Mouse (Mus musculus) midbrain, embryonic 15.5 days (tissue): ENCODE data around the gene Slc25a33. TPM values are rescaled to one million over a fixed set of nuclear protein-coding genes. Genes with fewer than 3 reads are reported as not detected.
A peak's percentile ranks its signal among the peaks of the same experiment; 100 is the strongest.

Experiments used
- ATAC-seq: fragments of 200-750 bp; cut with Nextera tagmentation; replicated peaks from 2 replicates; pipeline ENCODE4 v1.8.0; 2017; ENCODE audit warnings: moderate TSS enrichment
- H3K27ac ChIP-seq: fragments of 300-500 bp; sonication (generic); 2 replicates; pipeline ENCODE4 v1.5.1; 2015; ENCODE audit warnings: mild to moderate bottlenecking, inconsistent platforms
- H3K27me3 ChIP-seq: fragments of 300-500 bp; sonication (generic); replicated peaks from 2 replicates; pipeline ENCODE4 v1.6.1; 2015; ENCODE audit warnings: inconsistent platforms
- H3K36me3 ChIP-seq: fragments of 300-500 bp; sonication (generic); replicated peaks from 2 replicates; pipeline ENCODE4 v1.6.1; 2015; ENCODE audit warnings: inconsistent platforms
- H3K4me1 ChIP-seq: fragments of 300-500 bp; sonication (generic); 2 replicates; pipeline ENCODE4 v1.6.1; 2015; ENCODE audit warnings: inconsistent platforms
- H3K4me2 ChIP-seq: fragments of 300-500 bp; sonication (generic); 2 replicates; pipeline ENCODE4 v1.6.1; 2015; ENCODE audit warnings: inconsistent platforms, mild to moderate bottlenecking, moderate library complexity
- H3K4me3 ChIP-seq: fragments of 300-500 bp; sonication (generic); 2 replicates; pipeline ENCODE4 v1.5.1; 2015; ENCODE audit warnings: mild to moderate bottlenecking, inconsistent platforms
- H3K9ac ChIP-seq: fragments of 300-500 bp; sonication (generic); 2 replicates; pipeline ENCODE4 v1.6.1; 2015; ENCODE audit warnings: mild to moderate bottlenecking, inconsistent platforms
- H3K9me3 ChIP-seq: fragments of 300-500 bp; sonication (generic); 2 replicates; pipeline ENCODE4 v1.6.1; 2016; ENCODE audit warnings: inconsistent platforms
- WGBS: fragments of 180-500 bp; shearing (Covaris S2); methylation state at CpG from one replicate; pipeline ENCODE4 v1.1.7; 2015; ENCODE audit warnings: mixed read lengths; 5-methylcytosine and 5-hydroxymethylcytosine counted together
- polyA plus RNA-seq: library from polyadenylated mRNA; unstranded; fragments of >200 nt; fragmentation: Nextera tagmentation; extraction: Ambion mirVana; gene quantifications from 2 replicates; pipeline ENCODE4 v1.2.1, GENCODE M21; 2015

Slc25a33 gene
- polyA plus RNA-seq, 1 experiment from 2014 or later = 27.4 TPM

DNA sequence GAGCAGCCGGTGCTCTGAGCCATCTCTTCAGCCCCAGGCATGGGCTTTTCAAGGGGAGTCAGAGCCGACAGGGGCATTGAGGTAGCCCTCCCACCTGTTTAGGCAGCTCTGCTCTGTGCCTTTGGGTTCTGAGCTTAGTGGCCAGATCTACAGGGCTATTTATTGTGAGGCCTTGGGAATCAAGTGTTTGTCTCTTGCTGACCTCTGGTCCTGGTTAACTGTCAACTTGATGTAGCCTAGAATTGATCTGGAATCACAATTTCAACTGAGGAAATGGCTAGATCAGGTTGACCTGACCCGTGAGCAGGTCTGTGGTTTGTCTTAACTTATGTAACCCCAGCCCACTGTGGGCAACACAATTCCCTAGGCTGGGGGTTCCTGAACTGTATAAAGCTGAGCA lies 59.5 kb downstream of the Slc25a33 start:
- no peaks in the 10 kb centered on the region for H3K4me1 ChIP-seq
- WGBS = 84% methylated on average over 3 of the region's 3 CpGs
- no peak overlapping the region for H3K4me2 ChIP-seq
- no peaks in the 10 kb centered on the region for H3K27me3 ChIP-seq
- no peak overlapping the region for H3K4me3 ChIP-seq
- H3K27ac ChIP-seq = no peak overlapping the region
- no peak for ATAC-seq
- H3K9ac ChIP-seq = no peak overlapping the region
- H3K36me3 ChIP-seq = peaks cover 41% of the 10 kb centered on the region; the same call in 1 of the 2 replicates
- no peaks in the 10 kb centered on the region for H3K9me3 ChIP-seq

DNA sequence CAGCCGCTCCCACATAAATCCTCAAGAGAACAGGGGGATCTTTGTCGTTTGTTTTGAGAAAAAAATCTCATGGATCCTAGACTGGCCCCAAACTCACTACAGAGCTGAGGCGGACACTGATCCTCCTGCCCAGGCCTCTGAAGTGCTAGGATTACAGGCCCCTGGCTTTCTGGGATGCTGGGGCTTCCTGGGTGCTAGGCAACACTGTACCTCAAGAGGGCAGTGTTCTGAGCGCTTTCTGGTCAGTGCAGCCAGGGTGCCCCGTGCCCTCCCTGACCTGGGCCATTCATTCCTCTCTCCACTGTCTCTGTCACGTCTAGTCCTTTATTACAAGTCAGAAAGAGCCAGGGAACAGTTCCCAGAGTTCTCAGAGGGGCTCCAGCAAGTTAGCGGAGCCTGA lies 62.1 kb downstream of the Slc25a33 start:
- H3K9me3 ChIP-seq = no peaks in the 10 kb centered on the region
- H3K4me1 ChIP-seq = no peaks in the 10 kb centered on the region
- ATAC-seq = no peak
- no peak overlapping the region for H3K27ac ChIP-seq
- H3K36me3 ChIP-seq = peaks cover 18% of the 10 kb centered on the region; the same call in 1 of the 2 replicates
- H3K4me3 ChIP-seq = no peak overlapping the region
- H3K9ac ChIP-seq = no peak overlapping the region
- no peaks in the 10 kb centered on the region for H3K27me3 ChIP-seq
- WGBS = 22% methylated on average over 7 of the region's 7 CpGs
- H3K4me2 ChIP-seq = no peak overlapping the region

DNA sequence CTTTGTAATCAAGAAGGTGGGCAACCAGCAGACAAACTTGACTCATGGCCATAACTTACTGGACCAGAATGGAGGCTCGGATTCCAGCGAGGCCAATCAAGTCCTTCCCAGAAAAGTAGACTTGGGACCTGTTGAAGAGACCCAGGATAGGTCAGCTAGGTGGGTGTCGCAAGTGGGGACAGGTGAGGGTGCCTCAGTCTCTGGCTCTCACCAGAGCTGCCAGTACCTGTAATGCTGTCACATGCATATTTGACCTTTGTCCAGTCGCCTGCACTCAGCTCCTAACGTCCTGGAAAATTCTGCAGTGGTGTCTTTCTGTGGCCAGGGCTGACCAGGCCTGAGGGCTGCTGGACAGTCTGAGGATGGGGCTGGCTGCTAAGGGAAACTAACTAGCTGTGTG lies 62.6 kb downstream of the Slc25a33 start:
- H3K9me3 ChIP-seq = no peaks in the 10 kb centered on the region
- no peaks in the 10 kb centered on the region for H3K4me1 ChIP-seq
- H3K9ac ChIP-seq = no peak overlapping the region
- no peak for ATAC-seq
- peaks cover 14% of the 10 kb centered on the region; the same call in 1 of the 2 replicates for H3K36me3 ChIP-seq
- H3K4me3 ChIP-seq = no peak overlapping the region
- H3K27me3 ChIP-seq = no peaks in the 10 kb centered on the region
- no peak overlapping the region for H3K27ac ChIP-seq
- H3K4me2 ChIP-seq = no peak overlapping the region
- 93% methylated on average over 5 of the region's 5 CpGs for WGBS

DNA sequence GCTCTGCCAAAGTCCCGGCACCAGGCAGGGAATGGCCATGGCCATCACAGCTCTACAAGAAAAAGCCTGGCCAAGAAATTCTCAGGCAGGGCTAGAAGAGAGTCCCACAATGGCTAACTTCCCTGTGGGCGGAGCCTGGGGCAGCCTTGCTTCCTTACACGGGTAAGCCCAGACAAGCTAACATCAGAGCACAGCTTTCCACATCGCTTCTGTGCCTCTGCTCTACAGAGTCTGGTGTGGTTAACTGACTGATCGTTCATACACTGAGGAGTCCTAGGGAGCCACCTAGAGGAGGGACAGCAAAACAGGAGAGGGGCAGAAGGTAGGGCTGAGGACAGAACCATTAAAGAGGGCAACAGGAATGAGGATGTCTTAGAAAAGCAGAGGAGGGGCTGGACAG lies 63.6 kb downstream of the Slc25a33 start:
- WGBS = 17% methylated on average over 5 of the region's 5 CpGs
- no peak overlapping the region for H3K9ac ChIP-seq
- no peak overlapping the region for H3K4me3 ChIP-seq
- no peak overlapping the region for H3K4me2 ChIP-seq
- no peaks in the 10 kb centered on the region for H3K27me3 ChIP-seq
- H3K9me3 ChIP-seq = no peaks in the 10 kb centered on the region
- H3K4me1 ChIP-seq = no peaks in the 10 kb centered on the region
- H3K36me3 ChIP-seq = peaks cover 8% of the 10 kb centered on the region; the same call in 1 of the 2 replicates
- peak; percentile 66 for ATAC-seq
- no peak overlapping the region for H3K27ac ChIP-seq

DNA sequence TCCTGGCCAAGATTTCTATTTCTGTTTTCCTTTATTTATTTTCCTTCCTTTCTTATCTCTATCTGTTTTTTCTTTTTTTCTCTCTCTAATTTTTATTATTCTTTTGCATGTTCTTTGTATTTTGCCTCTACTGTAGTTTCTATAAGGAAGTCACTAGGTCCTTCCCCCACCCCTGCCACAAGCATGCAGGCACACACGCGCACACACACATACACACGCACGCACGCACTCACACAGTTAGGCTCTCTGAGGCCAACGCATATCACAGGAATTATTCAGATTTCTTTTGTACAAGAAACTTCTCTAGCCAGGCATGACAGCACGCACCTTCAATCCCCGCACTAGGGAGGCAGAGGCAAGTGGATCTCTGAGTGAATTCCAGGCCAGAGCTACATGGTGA lies 68.1 kb downstream of the Slc25a33 start:
- 88% methylated on average over 8 of the region's 8 CpGs for WGBS
- Histone ChIP-seq H3K9ac (no peak overlapping the region), H3K4me1 (no peaks in the 10 kb centered on the region), H3K27ac (no peak overlapping the region), H3K9me3 (no peaks in the 10 kb centered on the region), H3K27me3 (no peaks in the 10 kb centered on the region), H3K4me3 (no peak overlapping the region), H3K36me3 (no peaks in the 10 kb centered on the region), H3K4me2 (no peak overlapping the region)
- ATAC-seq = no peak

DNA sequence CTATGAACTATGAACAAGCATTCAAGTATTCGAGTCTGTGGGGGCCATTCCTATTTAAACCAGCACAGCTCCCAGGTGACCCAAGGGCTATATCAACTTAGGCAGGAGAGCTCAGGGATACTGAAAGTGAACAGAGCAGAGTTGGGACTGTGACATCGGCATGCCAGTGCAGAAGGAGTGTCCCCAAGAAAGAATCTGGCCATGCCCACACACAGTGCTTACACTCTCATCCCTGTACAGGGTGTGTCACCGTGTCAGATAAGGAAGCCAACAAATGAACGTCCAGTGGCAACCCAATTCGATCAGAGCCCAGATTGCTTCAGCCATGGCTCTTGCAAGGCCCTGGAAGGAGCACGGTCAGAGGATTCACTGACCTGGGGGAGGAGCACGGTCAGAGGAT lies 68.8 kb downstream of the Slc25a33 start:
- Histone ChIP-seq H3K36me3 (no peaks in the 10 kb centered on the region), H3K4me2 (no peak overlapping the region), H3K9me3 (no peaks in the 10 kb centered on the region), H3K4me1 (no peaks in the 10 kb centered on the region), H3K27ac (no peak overlapping the region), H3K4me3 (no peak overlapping the region), H3K9ac (no peak overlapping the region), H3K27me3 (no peaks in the 10 kb centered on the region)
- WGBS = 77% methylated on average over 7 of the region's 7 CpGs
- ATAC-seq = no peak

DNA sequence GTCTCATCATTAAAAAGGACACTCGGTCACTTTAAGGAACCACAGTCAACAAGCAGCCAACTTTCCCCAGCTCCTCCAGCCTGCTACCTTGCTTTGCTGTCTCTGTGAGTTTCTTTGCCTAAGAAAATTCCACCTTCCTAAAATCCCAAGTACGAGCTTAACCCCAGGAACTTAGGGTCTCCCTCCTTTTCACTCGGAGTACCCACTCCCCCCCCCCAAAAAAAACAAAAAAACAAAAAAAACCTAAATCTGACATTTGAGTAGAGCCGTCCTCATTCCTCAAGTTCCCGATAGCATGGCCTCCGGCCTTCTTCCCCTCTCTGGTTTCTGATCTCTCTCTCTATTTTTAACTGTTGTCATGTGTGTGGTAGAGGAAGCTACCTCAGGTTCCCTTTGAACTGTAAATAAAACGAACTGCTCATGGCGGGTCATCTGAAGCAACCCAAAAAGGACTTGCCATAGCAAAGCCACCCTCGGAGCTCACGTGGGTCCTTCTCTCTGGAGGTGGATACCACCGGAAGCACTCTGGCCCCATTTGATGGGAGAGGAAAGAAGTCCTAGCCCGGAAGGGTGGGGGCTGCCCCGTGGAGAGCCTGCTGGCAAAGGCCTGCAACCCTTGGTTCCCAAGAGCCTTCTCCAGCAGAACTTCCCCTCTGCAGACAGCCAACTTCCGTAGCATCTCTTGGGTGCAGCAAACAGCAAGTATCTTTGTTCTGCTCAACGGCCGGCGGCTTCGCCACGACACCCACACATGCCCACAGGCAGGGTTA lies 71.7 kb downstream of the Slc25a33 start, which contains the start of gene Pik3cd:
Gene Pik3cd, minus strand, starts transcription at position 362 of the 770 bp plus-strand sequence.
- Histone ChIP-seq H3K27ac (no peak within 1 kb of the TSS), H3K9me3 (no peaks in the 10 kb centered on the region), H3K4me3 (no peak within 1 kb of the TSS), H3K27me3 (peaks cover 20% of the 10 kb centered on the region), H3K36me3 (no peaks in the 10 kb centered on the region), H3K9ac (no peak within 1 kb of the TSS), H3K4me2 (no peak within 1 kb of the TSS), H3K4me1 (peaks cover 10% of the 10 kb centered on the region)
- WGBS = 77% methylated on average over 19 of the region's 19 CpGs
- no peak for ATAC-seq

DNA sequence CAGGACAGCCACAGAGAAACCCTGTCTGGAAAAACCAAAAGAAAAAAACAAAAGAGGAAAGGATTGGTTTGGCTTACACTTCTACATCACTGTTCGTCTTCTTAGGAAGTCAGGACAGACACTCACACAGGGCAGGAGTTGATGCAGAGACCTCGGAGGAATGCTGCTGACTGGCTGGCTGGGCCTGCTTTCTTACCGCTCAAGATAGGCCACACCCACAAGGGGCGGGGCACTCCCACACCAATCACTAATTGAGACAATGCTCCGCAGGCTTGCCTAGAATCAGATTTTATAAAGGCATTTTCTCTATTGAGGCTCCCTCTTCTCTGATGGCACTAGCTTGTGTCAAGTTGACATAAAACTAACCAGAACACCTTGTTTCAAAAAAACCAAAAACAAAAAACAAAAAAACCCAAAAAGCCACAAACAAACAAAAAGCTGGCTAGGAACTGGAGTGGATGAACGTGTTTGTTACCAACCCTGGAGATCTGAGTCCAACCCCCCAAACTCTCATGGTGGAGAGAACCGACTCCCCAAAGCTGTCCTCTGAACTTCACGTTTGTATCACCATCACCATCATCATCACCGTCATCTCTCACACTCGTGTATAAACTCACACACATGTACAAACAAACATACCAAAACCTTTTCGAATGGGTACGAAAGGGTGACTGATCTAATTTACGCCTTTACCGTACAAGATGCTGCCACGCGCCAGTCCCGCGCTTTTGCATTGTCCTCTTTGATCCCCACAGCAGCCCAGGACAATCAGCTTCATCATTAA lies 72.5 kb downstream of the Slc25a33 start:
- Histone ChIP-seq H3K9me3 (no peaks in the 10 kb centered on the region), H3K4me3 (no peak overlapping the region), H3K36me3 (no peaks in the 10 kb centered on the region), H3K4me1 (peaks cover 11% of the 10 kb centered on the region), H3K4me2 (no peak overlapping the region), H3K9ac (no peak overlapping the region), H3K27me3 (peaks cover 27% of the 10 kb centered on the region), H3K27ac (no peak overlapping the region)
- ATAC-seq = no peak
- 65% methylated on average over 18 of the region's 18 CpGs for WGBS

DNA sequence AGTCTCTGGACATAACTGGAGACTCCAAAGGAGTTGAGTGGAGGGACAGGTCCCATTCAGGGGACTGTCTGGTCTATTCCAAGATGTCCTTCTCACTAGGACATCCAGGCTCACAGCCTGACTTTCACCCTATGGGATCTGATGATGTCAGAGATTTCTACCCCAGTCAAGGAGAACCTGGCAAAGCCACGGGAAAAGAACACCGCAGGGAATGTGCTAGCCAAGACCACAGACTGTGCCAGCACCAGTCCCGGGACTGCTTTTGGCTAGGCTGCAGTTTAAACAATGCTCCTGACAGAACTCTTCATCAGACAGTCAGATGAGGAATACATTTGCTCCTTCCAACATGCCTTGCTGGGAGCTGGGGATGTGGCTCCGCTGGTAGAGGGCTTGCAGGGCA lies 74.1 kb downstream of the Slc25a33 start:
- Histone ChIP-seq H3K4me3 (no peak overlapping the region), H3K4me1 (peaks cover 14% of the 10 kb centered on the region), H3K27ac (no peak overlapping the region), H3K9me3 (no peaks in the 10 kb centered on the region), H3K4me2 (no peak overlapping the region), H3K27me3 (peaks cover 27% of the 10 kb centered on the region), H3K36me3 (no peaks in the 10 kb centered on the region), H3K9ac (no peak overlapping the region)
- WGBS = 80% methylated on average over 4 of the region's 4 CpGs
- no peak for ATAC-seq

DNA sequence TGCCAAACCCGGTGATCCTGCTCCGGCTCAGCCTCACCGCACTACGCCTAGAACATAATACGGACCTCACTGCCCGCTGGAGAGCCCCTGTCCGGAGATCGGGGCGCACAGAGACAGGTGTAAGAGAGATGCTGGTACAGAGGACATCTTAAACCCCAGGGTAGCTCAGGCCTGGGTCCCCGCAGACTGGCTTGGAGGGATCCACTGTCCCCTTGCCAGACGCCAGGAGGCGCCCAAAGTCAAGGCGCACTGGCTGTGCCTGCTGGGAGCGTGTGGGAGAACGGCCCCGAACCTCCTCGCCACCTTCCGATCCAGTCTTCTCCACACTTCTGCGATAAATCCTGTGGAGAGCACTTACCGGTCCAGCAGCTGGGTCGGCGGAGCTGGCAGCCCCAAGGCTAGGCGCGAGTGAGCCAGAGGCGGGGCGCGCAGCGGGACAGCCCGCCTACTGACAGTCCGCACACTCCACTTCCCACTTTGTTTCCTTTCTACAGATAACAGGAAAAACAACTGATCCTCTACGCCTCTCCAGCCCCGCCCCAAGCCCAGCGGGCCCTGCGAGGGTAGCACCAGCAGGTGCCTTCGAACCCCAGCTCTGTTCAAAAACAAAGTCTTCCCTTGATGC lies 75.8 kb downstream of the Slc25a33 start:
- ATAC-seq = peak; percentile 70; the same call in 1 of the 2 replicates
- no peaks in the 10 kb centered on the region for H3K36me3 ChIP-seq

DNA sequence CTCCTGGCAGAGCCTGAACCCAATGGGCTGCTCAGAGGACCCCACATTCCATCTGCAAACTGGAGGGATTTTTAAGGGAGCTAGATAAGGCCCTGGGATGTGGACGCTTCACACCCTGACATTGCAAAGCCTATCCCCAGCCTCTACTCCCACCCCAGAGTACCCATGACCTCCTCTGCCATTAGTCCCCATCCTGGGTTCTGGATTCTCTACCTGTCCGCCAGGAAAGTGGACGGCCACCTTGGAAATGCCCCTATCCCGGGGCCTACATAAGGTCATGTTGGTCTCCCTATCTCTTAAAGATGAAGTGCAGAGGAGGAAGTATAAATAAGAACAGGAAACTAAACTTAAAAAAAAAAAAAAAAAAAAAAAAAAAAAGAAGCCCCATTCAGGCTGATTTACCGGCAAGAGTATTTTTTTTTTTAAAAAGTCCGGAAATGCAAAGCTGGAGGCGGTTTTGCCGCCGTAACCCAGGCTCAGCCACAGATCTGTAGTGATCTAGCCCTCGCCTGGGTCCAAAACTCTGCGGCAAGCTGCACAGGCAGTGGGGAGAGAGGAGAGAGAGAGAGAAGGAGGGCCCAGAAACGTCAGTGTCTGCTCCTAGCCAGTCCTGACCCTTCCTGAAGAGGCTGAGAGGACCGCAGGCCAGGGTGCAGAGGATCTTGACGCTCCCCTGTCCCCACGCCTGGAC lies 76.4 kb downstream of the Slc25a33 start:
- H3K4me1 ChIP-seq = peaks cover 14% of the 10 kb centered on the region
- H3K27ac ChIP-seq = no peak overlapping the region
- peak; percentile 24; the same call in 1 of the 2 replicates for ATAC-seq
- H3K36me3 ChIP-seq = no peaks in the 10 kb centered on the region
- H3K9me3 ChIP-seq = no peaks in the 10 kb centered on the region
- 20% methylated on average over 15 of the region's 15 CpGs for WGBS
- H3K4me3 ChIP-seq = peak overlapping the region; percentile 36
- H3K27me3 ChIP-seq = peaks cover 27% of the 10 kb centered on the region
- peak overlapping the region; percentile 17 for H3K9ac ChIP-seq
- peak overlapping the region; percentile 68 for H3K4me2 ChIP-seq

More for the DNA sequence above, 75.8 kb downstream of the Slc25a33 start:
- WGBS = under 1% methylated on average over 33 of the region's 35 CpGs
- peaks cover 14% of the 10 kb centered on the region for H3K4me1 ChIP-seq
- no peak overlapping the region for H3K27ac ChIP-seq
- H3K4me2 ChIP-seq = peak overlapping the region; percentile 68
- no peaks in the 10 kb centered on the region for H3K9me3 ChIP-seq
- H3K27me3 ChIP-seq = peaks cover 27% of the 10 kb centered on the region
- H3K4me3 ChIP-seq = peak overlapping the region; percentile 36
- peak overlapping the region; percentile 17 for H3K9ac ChIP-seq
